Mouse (Mus musculus) hindbrain, postnatal 0 days (tissue): Measurements from ENCODE around the gene Myo15. TPM values are rescaled to one million over a fixed set of nuclear protein-coding genes. Genes with fewer than 3 reads are reported as not detected.

ENCODE experiments used
- ATAC-seq: fragments of 200-750 bp; cut with Nextera tagmentation; 2 replicates; pipeline ENCODE4 v1.8.0; 2017; ENCODE audit warnings: mild to moderate bottlenecking, moderate TSS enrichment, moderate library complexity
- DNase-seq: peaks from one replicate; pipeline ENCODE4 v3.0.0-alpha.2; 2015; ENCODE audit warnings: low spot score
- H3K27ac ChIP-seq: fragments of 300-500 bp; sonication (generic); 2 replicates; pipeline ENCODE4 v1.5.1; 2014; ENCODE audit warnings: mild to moderate bottlenecking
- H3K27me3 ChIP-seq: fragments of 300-500 bp; sonication (generic); 2 replicates; pipeline ENCODE4 v1.6.1; 2014; ENCODE audit warnings: low read length, mixed read lengths; ENCODE audit not compliant: insufficient read depth
- H3K36me3 ChIP-seq: fragments of 300-500 bp; sonication (generic); 2 replicates; pipeline ENCODE4 v1.6.1; 2014; ENCODE audit warnings: low read length, mixed read lengths; ENCODE audit not compliant: insufficient read depth
- H3K4me1 ChIP-seq: fragments of 300-500 bp; sonication (generic); 2 replicates; pipeline ENCODE4 v1.6.1; 2014; ENCODE audit warnings: antibody characterized with exemption, low read length, mixed read lengths; ENCODE audit not compliant: insufficient read depth
- H3K4me2 ChIP-seq: fragments of 300-500 bp; sonication (generic); 2 replicates; pipeline ENCODE4 v1.6.1; 2014; ENCODE audit warnings: low read depth, mild to moderate bottlenecking, low read length, moderate library complexity, mixed read lengths
- H3K4me3 ChIP-seq: fragments of 300-500 bp; sonication (generic); 2 replicates; pipeline ENCODE4 v1.5.1; 2014; ENCODE audit warnings: low read length
- H3K9ac ChIP-seq: fragments of 300-500 bp; sonication (generic); replicated peaks from 2 replicates; pipeline ENCODE4 v1.6.1; 2014; ENCODE audit warnings: mild to moderate bottlenecking, low read length, moderate library complexity, mixed read lengths
- H3K9me3 ChIP-seq: fragments of 300-500 bp; sonication (generic); 2 replicates; pipeline ENCODE4 v1.6.1; 2016; ENCODE audit warnings: low read length, mixed read lengths
- CTCF ChIP-seq: IDR thresholded peaks from 2 replicates; pipeline ENCODE4 v1.5.1; 2016; ENCODE audit warnings: antibody characterized with exemption, control low read depth, low read depth
- WGBS: fragments of 180-500 bp; shearing (Covaris S2); extraction: QIAGEN DNeasy Blood & Tissue Kit; methylation state at CpG from one replicate; pipeline ENCODE4 v1.1.7; 2014; 5-methylcytosine and 5-hydroxymethylcytosine counted together
- polyA plus RNA-seq: library from polyadenylated mRNA; unstranded; fragments of >200 nt; fragmentation: Nextera tagmentation; extraction: Ambion mirVana; gene quantifications from 2 replicates; pipeline ENCODE4 v1.2.1, GENCODE M21; 2015
- total RNA-seq: library from RNA; depleted of rRNA; stranded (reverse); fragments of >200 nt; gene quantifications from 2 replicates; pipeline ENCODE4 v1.2.3, GENCODE M21; 2014

Myo15 gene
- total and polyA plus RNA-seq, 2 experiments from 2014 or later = 0.30 to 0.31 TPM

- peaks cover 25% of the 10 kb centered on the region for H3K4me1 ChIP-seq
- no peaks in the 10 kb centered on the region for H3K36me3 ChIP-seq
- TF ChIP-seq CTCF = peak; percentile 55
- H3K4me2 ChIP-seq = peak overlapping the region; percentile 100
- H3K27me3 ChIP-seq = no peaks in the 10 kb centered on the region
- H3K27ac ChIP-seq = peak overlapping the region; percentile 98
- DNase-seq = peak; percentile 96
- peak overlapping the region; percentile 87 for H3K9ac ChIP-seq
- H3K9me3 ChIP-seq = no peaks in the 10 kb centered on the region
- H3K4me3 ChIP-seq = peak overlapping the region; percentile 72
- under 1% methylated on average over 37 of the region's 37 CpGs for whole genome bisulfite sequencing
- peak; percentile 86 for ATAC-seq
Observed at GRCm38 (mm10) chr11:60536859-60537467, 67.8 kb downstream of the Myo15 start.

- DNase-seq (peak; percentile 98), ATAC-seq (peak; percentile 94)
- WGBS = under 1% methylated on average over 83 of the region's 91 CpGs
- H3K4me3 ChIP-seq = peak overlapping the region; percentile 72
- peak overlapping the region; percentile 98 for H3K27ac ChIP-seq
- H3K9ac ChIP-seq = peak overlapping the region; percentile 87
- H3K9me3 ChIP-seq = no peaks in the 10 kb centered on the region
- H3K27me3 ChIP-seq = no peaks in the 10 kb centered on the region
- H3K4me2 ChIP-seq = peak overlapping the region; percentile 100
- H3K36me3 ChIP-seq = no peaks in the 10 kb centered on the region
- peak; percentile 36; the same call in 1 of the 2 replicates for TF ChIP-seq CTCF
- peaks cover 25% of the 10 kb centered on the region for H3K4me1 ChIP-seq
Observed at GRCm38 (mm10) chr11:60537468-60538347, 68.6 kb downstream of the Myo15 start.

GRCm38 (mm10) chr11:60538371-60539281 is 69.5 kb downstream of the Myo15 start:
- H3K4me1 ChIP-seq = peaks cover 28% of the 10 kb centered on the region
- peak overlapping the region; percentile 98 for H3K27ac ChIP-seq
- no peak for TF ChIP-seq CTCF
- no peaks in the 10 kb centered on the region for H3K27me3 ChIP-seq
- no peak; the same call in 1 of the 2 replicates for ATAC-seq
- peak; percentile 21 for DNase-seq
- no peaks in the 10 kb centered on the region for H3K36me3 ChIP-seq
- WGBS = under 1% methylated on average over 93 of the region's 93 CpGs
- H3K4me3 ChIP-seq = peak overlapping the region; percentile 72
- H3K9me3 ChIP-seq = no peaks in the 10 kb centered on the region
- peak overlapping the region; percentile 87 for H3K9ac ChIP-seq
- peak overlapping the region; percentile 100 for H3K4me2 ChIP-seq

DNA sequence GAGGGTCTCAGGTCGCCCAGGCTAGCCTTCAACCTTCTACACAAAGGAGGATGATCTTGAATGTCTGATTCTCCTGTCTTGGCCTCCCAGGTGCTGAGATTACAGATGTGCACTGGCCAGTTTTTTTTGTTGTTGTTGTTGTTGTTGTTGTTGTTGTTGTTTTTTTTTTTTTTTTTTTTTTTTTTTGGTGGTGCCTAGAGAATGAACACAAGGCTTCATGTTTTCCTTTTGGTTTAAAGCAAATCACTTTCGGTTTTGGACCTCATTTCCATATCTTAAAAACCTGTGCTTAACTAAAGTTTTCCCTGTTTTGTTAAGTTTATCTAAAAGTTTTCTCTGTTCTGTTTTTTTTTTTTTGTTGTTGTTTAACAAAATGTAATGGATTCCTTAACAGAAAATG is 70.4 kb downstream of the Myo15 start:
- H3K27ac ChIP-seq = no peak overlapping the region

GRCm38 (mm10) chr11:60540002-60540610 is 71.0 kb downstream of the Myo15 start:
- Histone ChIP-seq H3K27ac (no peak overlapping the region), H3K4me3 (peak overlapping the region; percentile 72), H3K36me3 (no peaks in the 10 kb centered on the region), H3K4me2 (peak overlapping the region; percentile 100), H3K9me3 (no peaks in the 10 kb centered on the region), H3K4me1 (peaks cover 36% of the 10 kb centered on the region), H3K27me3 (no peaks in the 10 kb centered on the region), H3K9ac (peak overlapping the region; percentile 37)
- 6% methylated on average over 4 of the region's 4 CpGs for WGBS
- ATAC-seq (no peak), DNase-seq (peak; percentile 12)
- no peak for TF ChIP-seq CTCF

More for the DNA sequence above, 70.4 kb downstream of the Myo15 start:
- Histone ChIP-seq H3K9ac (peak overlapping the region; percentile 87), H3K9me3 (no peaks in the 10 kb centered on the region), H3K4me2 (peak overlapping the region; percentile 100), H3K27me3 (no peaks in the 10 kb centered on the region), H3K4me1 (peaks cover 34% of the 10 kb centered on the region), H3K4me3 (peak overlapping the region; percentile 72), H3K36me3 (no peaks in the 10 kb centered on the region)
- ATAC-seq (no peak), DNase-seq (no peak)
- 1% methylated on average over 2 of the region's 2 CpGs for WGBS
- no peak for TF ChIP-seq CTCF

- no peak for ATAC-seq
- Histone ChIP-seq H3K4me2 (peak overlapping the region; percentile 100), H3K4me3 (peak overlapping the region; percentile 72; the same call in 1 of the 2 replicates), H3K36me3 (no peaks in the 10 kb centered on the region), H3K27me3 (no peaks in the 10 kb centered on the region), H3K9ac (0 out of 2 replicates have a peak overlapping the region, but pooled peaks have one; percentile 30), H3K9me3 (no peaks in the 10 kb centered on the region), H3K27ac (no peak overlapping the region), H3K4me1 (peaks cover 35% of the 10 kb centered on the region)
- DNase-seq = no peak
- TF ChIP-seq CTCF = no peak
- WGBS = 56% methylated on average over 2 of the region's 2 CpGs
Observed at GRCm38 (mm10) chr11:60540761-60541160, 71.6 kb downstream of the Myo15 start.
